Mouse (Mus musculus) embryonic fibroblast, embryonic 13.5 days (primary cell): ENCODE data around the gene Gm6993.

Experiments used
- CTCF ChIP-seq: IDR thresholded peaks from 2 replicates; pipeline ENCODE4 v1.5.1; 2011; ENCODE audit warnings: mild to moderate bottlenecking, control low read depth, low read length, moderate library complexity, borderline replicate concordance; ENCODE audit not compliant: insufficient read depth
- POLR2A ChIP-seq: IDR thresholded peaks from 2 replicates; pipeline ENCODE4 v1.6.1; 2011; ENCODE audit warnings: low read depth, mild to moderate bottlenecking, control low read depth, low read length, moderate library complexity

GRCm38 (mm10) chr12:31244001-31244400, 3.4 kb downstream of the Gm6993 start:
- TF ChIP-seq CTCF (no peak), POLR2A (no peak)
